Mouse (Mus musculus) adrenal gland, postnatal 14 days (tissue): ENCODE data around the gene Arl14. TPM values are rescaled to one million over a fixed set of nuclear protein-coding genes. Genes with fewer than 3 reads are reported as not detected.

Source experiments
- DNase-seq: peaks from one replicate; pipeline ENCODE4 v3.0.0; 2021; ENCODE audit warnings: mixed read lengths
- long read RNA-seq, 2 experiments: library from polyadenylated mRNA; stranded (forward); transcript quantifications; one replicate each; pipeline ENCODE4 v2.0.0; 2021
- total RNA-seq: library from RNA; stranded (reverse); gene quantifications from 2 replicates; pipeline ENCODE4 v1.2.3, GENCODE M21; 2021

Arl14 gene
- not detected in 2 replicates for total RNA-seq
- long read RNA-seq, experiment 1: 0 reads
- long read RNA-seq, experiment 2: 0 reads

GRCm38 (mm10) chr3:69221806-69222501 lies at the start of gene Arl14:
Gene Arl14 (plus strand): TSS chr3:69222419.
- DNase-seq: no peak

GRCm38 (mm10) chr3:69175229-69175628 lies 47.0 kb upstream of the Arl14 start:
- DNase-seq: no peak

GRCm38 (mm10) chr3:69177168-69177797 lies 44.9 kb upstream of the Arl14 start:
- peak; percentile 22 for DNase-seq

- DNase-seq: no peak
Measured at GRCm38 (mm10) chr3:69177914-69178313, 44.3 kb upstream of the Arl14 start.

GRCm38 (mm10) chr3:69178365-69179004 lies 43.7 kb upstream of the Arl14 start:
- DNase-seq: no peak

- DNase-seq: no peak
Measured at GRCm38 (mm10) chr3:69181531-69181930, 40.7 kb upstream of the Arl14 start.

GRCm38 (mm10) chr3:69182225-69182624 lies 40.0 kb upstream of the Arl14 start:
- no peak for DNase-seq

- no peak for DNase-seq
Measured at GRCm38 (mm10) chr3:69185244-69185643, 37.0 kb upstream of the Arl14 start.

GRCm38 (mm10) chr3:69186031-69186430 lies 36.2 kb upstream of the Arl14 start:
- no peak for DNase-seq

GRCm38 (mm10) chr3:69186643-69187042 lies 35.6 kb upstream of the Arl14 start:
- no peak for DNase-seq

GRCm38 (mm10) chr3:69192995-69193394 lies 29.2 kb upstream of the Arl14 start:
- DNase-seq: no peak

- DNase-seq: no peak
Measured at GRCm38 (mm10) chr3:69194496-69194895, 27.7 kb upstream of the Arl14 start.

- no peak for DNase-seq
Measured at GRCm38 (mm10) chr3:69195251-69195650, 27.0 kb upstream of the Arl14 start.

- DNase-seq: peak; percentile 21
Measured at GRCm38 (mm10) chr3:69198098-69198497, 24.1 kb upstream of the Arl14 start.

- DNase-seq: no peak
Measured at GRCm38 (mm10) chr3:69200251-69200650, 22.0 kb upstream of the Arl14 start.

GRCm38 (mm10) chr3:69201206-69201605 lies 21.0 kb upstream of the Arl14 start:
- DNase-seq: no peak

- no peak for DNase-seq
Measured at GRCm38 (mm10) chr3:69202876-69203275, 19.3 kb upstream of the Arl14 start.

- DNase-seq: peak; percentile 74
Measured at GRCm38 (mm10) chr3:69205266-69206054, 16.8 kb upstream of the Arl14 start.

- no peak for DNase-seq
Measured at GRCm38 (mm10) chr3:69206193-69206893, 15.9 kb upstream of the Arl14 start.

- peak; percentile 50 for DNase-seq
Measured at GRCm38 (mm10) chr3:69208441-69209309, 13.5 kb upstream of the Arl14 start.

GRCm38 (mm10) chr3:69212246-69212645 lies 10.0 kb upstream of the Arl14 start:
- no peak for DNase-seq
